Mouse (Mus musculus) kidney, postnatal 0 days (tissue): ENCODE measurements around the gene Vps11. TPM values are rescaled to one million over a fixed set of nuclear protein-coding genes. Genes with fewer than 3 reads are reported as not detected.
"Not testable (repeated sequence)": the region's sequence is repeated elsewhere in the genome, so short reads cannot be mapped to it uniquely, and the experiment has no call there.

Experiments
- ATAC-seq: fragments of 200-750 bp; cut with Nextera tagmentation; replicated peaks from 2 replicates; pipeline ENCODE4 v1.8.0; 2017; ENCODE audit warnings: low read depth, moderate number of reproducible peaks, moderate TSS enrichment, moderate library complexity; ENCODE audit not compliant: low FRiP score
- DNase-seq: peaks from one replicate; pipeline ENCODE4 v3.0.0-alpha.2; 2016; ENCODE audit warnings: low spot score
- H3K27ac ChIP-seq: fragments of 300-500 bp; sonication (generic); 2 replicates; pipeline ENCODE4 v1.5.1; 2014; ENCODE audit warnings: mild to moderate bottlenecking
- H3K27me3 ChIP-seq: fragments of 300-500 bp; sonication (generic); 2 replicates; pipeline ENCODE4 v1.6.1; 2014; ENCODE audit warnings: low read length, mixed read lengths; ENCODE audit not compliant: insufficient read depth
- H3K36me3 ChIP-seq: fragments of 300-500 bp; sonication (generic); 2 replicates; pipeline ENCODE4 v1.6.1; 2014; ENCODE audit warnings: low read length, mixed read lengths; ENCODE audit not compliant: insufficient read depth
- H3K4me1 ChIP-seq: fragments of 300-500 bp; sonication (generic); replicated peaks from 2 replicates; pipeline ENCODE4 v1.6.1; 2014; ENCODE audit warnings: antibody characterized with exemption, low read length, mixed read lengths; ENCODE audit not compliant: insufficient read depth
- H3K4me2 ChIP-seq: fragments of 300-500 bp; sonication (generic); 2 replicates; pipeline ENCODE4 v1.6.1; 2014; ENCODE audit warnings: mild to moderate bottlenecking, low read length, moderate library complexity, mixed read lengths
- H3K4me3 ChIP-seq: fragments of 300-500 bp; sonication (generic); replicated peaks from 2 replicates; pipeline ENCODE4 v1.5.1; 2014; ENCODE audit warnings: low read depth, low read length
- H3K9ac ChIP-seq: fragments of 300-500 bp; sonication (generic); 2 replicates; pipeline ENCODE4 v1.6.1; 2014; ENCODE audit warnings: low read depth, low read length
- H3K9me3 ChIP-seq: fragments of 300-500 bp; sonication (generic); replicated peaks from 2 replicates; pipeline ENCODE4 v1.6.1; 2016; ENCODE audit warnings: low read length, inconsistent platforms, mixed read lengths
- CTCF ChIP-seq: IDR thresholded peaks from 2 replicates; pipeline ENCODE4 v1.5.1; 2016; ENCODE audit warnings: antibody characterized with exemption, low read depth, mild to moderate bottlenecking, moderate library complexity
- WGBS: fragments of 180-500 bp; shearing (Covaris S2); extraction: QIAGEN DNeasy Blood & Tissue Kit; methylation state at CpG from one replicate; pipeline ENCODE4 v1.1.7; 2014; 5-methylcytosine and 5-hydroxymethylcytosine counted together
- polyA plus RNA-seq: library from polyadenylated mRNA; unstranded; fragments of >200 nt; fragmentation: Nextera tagmentation; extraction: Ambion mirVana; gene quantifications from 2 replicates; pipeline ENCODE4 v1.2.1, GENCODE M21; 2015

The Vps11 gene
- polyA plus RNA-seq, 1 experiment from 2014 or later: 30.3 TPM

- peak; percentile 98 for ATAC-seq
- H3K4me3 ChIP-seq: peak within 1 kb of the TSS; percentile 64
- WGBS: under 1% methylated on average over 83 of the region's 83 CpGs
Observed at GRCm38 (mm10) chr9:44379054-44379834, 17.8 kb upstream of the Vps11 start, which contains the start of gene Hyou1. TSS of gene Hyou1 (plus strand) at chr9:44379490.

GRCm38 (mm10) chr9:44378153-44378730 is 16.8 kb upstream of the Vps11 start:
- TF ChIP-seq CTCF: no peak
- no peak for ATAC-seq
- no peak for DNase-seq
- peak overlapping the region; percentile 85 for H3K27ac ChIP-seq
- peak overlapping the region; percentile 74 for H3K4me2 ChIP-seq
- WGBS: 86% methylated on average over 5 of the region's 5 CpGs
- peak overlapping the region; percentile 64 for H3K4me3 ChIP-seq
- peaks cover 20% of the 10 kb centered on the region; the same call in 1 of the 2 replicates for H3K36me3 ChIP-seq
- H3K9ac ChIP-seq: peak overlapping the region; percentile 67; the same call in 1 of the 2 replicates
- H3K9me3 ChIP-seq: no peaks in the 10 kb centered on the region
- peaks cover 6% of the 10 kb centered on the region; the same call in 1 of the 2 replicates for H3K4me1 ChIP-seq
- H3K27me3 ChIP-seq: no peaks in the 10 kb centered on the region

More at GRCm38 (mm10) chr9:44379054-44379834, 17.8 kb upstream of the Vps11 start, which contains the start of gene Hyou1:
- TF ChIP-seq CTCF: peak; percentile 55
- peaks cover 6% of the 10 kb centered on the region; the same call in 1 of the 2 replicates for H3K4me1 ChIP-seq
- peak within 1 kb of the TSS; percentile 86 for H3K27ac ChIP-seq
- peak within 1 kb of the TSS; percentile 86 for H3K4me2 ChIP-seq
- no peaks in the 10 kb centered on the region for H3K9me3 ChIP-seq
- H3K27me3 ChIP-seq: no peaks in the 10 kb centered on the region
- peak; percentile 98 for DNase-seq
- peak within 1 kb of the TSS; percentile 81 for H3K9ac ChIP-seq
- H3K36me3 ChIP-seq: peaks cover 30% of the 10 kb centered on the region

- 85% methylated on average over 2 of the region's 2 CpGs for WGBS
- ATAC-seq, H3K4me1 ChIP-seq, H3K27ac ChIP-seq, H3K4me2 ChIP-seq, H3K27me3 ChIP-seq, DNase-seq, H3K9ac ChIP-seq, H3K9me3 ChIP-seq, H3K4me3 ChIP-seq: not testable (repeated sequence)
- H3K36me3 ChIP-seq: peaks cover 11% of the 10 kb centered on the region; the same call in 1 of the 2 replicates
Observed at GRCm38 (mm10) chr9:44377335-44377734, 15.9 kb upstream of the Vps11 start.

DNA sequence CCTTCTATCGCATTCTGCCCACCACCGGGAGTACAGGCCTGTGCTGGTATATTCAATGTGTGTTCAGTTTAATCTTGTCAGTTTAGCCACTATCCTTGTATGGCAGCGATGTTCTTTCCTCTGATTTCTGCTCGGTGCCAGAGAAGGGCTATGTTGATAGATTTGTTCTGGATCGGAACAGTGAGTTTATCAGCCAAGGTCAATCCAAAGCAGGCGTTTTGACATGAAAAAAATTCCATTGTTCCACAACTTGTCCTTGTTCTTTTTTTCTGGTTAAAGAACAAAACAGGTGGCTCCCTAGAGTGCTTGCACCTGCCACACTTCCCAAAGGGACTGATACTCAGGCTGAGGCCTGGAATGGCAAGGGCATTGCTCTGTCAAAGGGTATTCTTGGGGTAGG is 14.7 kb upstream of the Vps11 start:
- no peak for TF ChIP-seq CTCF
- Histone ChIP-seq H3K9me3 (no peaks in the 10 kb centered on the region), H3K36me3 (no peaks in the 10 kb centered on the region), H3K4me2 (no peak overlapping the region), H3K27me3 (no peaks in the 10 kb centered on the region), H3K4me3 (no peak overlapping the region), H3K4me1 (peaks cover 6% of the 10 kb centered on the region; the same call in 1 of the 2 replicates), H3K27ac (no peak overlapping the region), H3K9ac (no peak overlapping the region)
- 89% methylated on average over 6 of the region's 6 CpGs for WGBS
- no peak for ATAC-seq
- DNase-seq: no peak

- H3K27ac ChIP-seq: no peak overlapping the region
- H3K9ac ChIP-seq: no peak overlapping the region
- H3K36me3 ChIP-seq: no peaks in the 10 kb centered on the region
- H3K4me2 ChIP-seq: no peak overlapping the region
- H3K9me3 ChIP-seq: no peaks in the 10 kb centered on the region
- H3K4me1 ChIP-seq: no peaks in the 10 kb centered on the region; the same call in 1 of the 2 replicates
- ATAC-seq (no peak), DNase-seq (no peak)
- TF ChIP-seq CTCF: no peak
- no peaks in the 10 kb centered on the region for H3K27me3 ChIP-seq
- H3K4me3 ChIP-seq: no peak overlapping the region
Observed at GRCm38 (mm10) chr9:44373386-44373785, 11.9 kb upstream of the Vps11 start.

GRCm38 (mm10) chr9:44364480-44364879 is 3.0 kb upstream of the Vps11 start:
- DNase-seq: no peak
- Histone ChIP-seq H3K36me3 (no peaks in the 10 kb centered on the region), H3K4me1 (0 out of 2 replicates have a peak, but pooled peaks cover 7% of the 10 kb centered on the region), H3K4me2 (no peak overlapping the region), H3K4me3 (no peak overlapping the region), H3K27ac (no peak overlapping the region), H3K9me3 (no peaks in the 10 kb centered on the region), H3K9ac (no peak overlapping the region), H3K27me3 (no peaks in the 10 kb centered on the region)
- ATAC-seq: no peak
- 70% methylated on average over 3 of the region's 3 CpGs for WGBS
- peak; percentile 49 for TF ChIP-seq CTCF

DNA sequence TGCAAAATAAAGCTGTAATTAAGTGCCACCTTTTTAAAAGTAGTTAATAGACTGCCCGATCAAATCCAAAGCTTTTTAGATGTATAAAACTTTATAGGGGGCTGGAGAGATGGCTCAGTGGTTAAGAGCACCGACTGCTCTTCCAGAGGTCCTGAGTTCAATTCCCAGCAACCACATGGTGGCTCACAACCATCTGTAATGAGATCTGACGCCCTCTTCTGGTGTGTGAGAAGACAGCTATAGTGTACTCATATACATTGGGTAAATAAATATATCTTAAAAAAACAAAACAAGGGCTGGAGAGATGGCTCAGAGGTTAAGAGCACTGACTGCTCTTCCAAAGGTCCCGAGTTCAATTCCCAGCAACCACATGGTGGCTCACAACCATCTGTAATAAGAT is 461 bp upstream of the Vps11 start:
- H3K9me3 ChIP-seq, DNase-seq, H3K4me1 ChIP-seq, H3K9ac ChIP-seq, ATAC-seq, H3K27me3 ChIP-seq: not testable (repeated sequence)
- Histone ChIP-seq H3K27ac (peak overlapping the region; percentile 76; the same call in 1 of the 2 replicates), H3K4me2 (peak overlapping the region; percentile 90), H3K4me3 (peak overlapping the region; percentile 92), H3K36me3 (peaks cover 14% of the 10 kb centered on the region)
- WGBS: 45% methylated on average over 4 of the region's 4 CpGs
